Mouse (Mus musculus): ENCODE measurements at regions not wholly inside any gene's neighbourhood (a gene's known extent, or its start where the extent isn't known, plus 50 kb on each side); places are given as distances from the start of the nearest gene placed in this dataset.

DNA sequence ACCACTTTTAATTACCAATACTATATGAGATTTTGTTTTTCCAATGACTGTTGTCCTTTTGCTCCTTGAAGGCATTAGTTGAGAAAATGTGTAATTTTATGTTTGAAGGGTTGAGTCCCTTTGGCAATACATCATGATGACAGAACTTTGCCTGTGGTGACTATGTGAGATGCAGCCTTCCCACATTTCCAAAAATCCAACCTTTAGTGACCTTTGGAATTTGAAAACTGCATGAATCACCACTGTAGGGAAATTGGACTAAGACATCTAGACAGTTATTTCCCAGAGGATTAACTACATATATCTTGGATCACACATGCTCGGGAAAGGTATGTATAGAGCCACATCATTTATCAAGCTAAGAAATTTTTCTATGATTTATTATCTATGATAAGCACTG is 57.7 kb downstream of the Fbxo5 start:
- DNase-seq (ENCODE audit: inconsistent ontology term): peak; percentile 20

GRCm38 (mm10) chr10:5735141-5735540 is 70.3 kb downstream of the Fbxo5 start:
- no peak for DNase-seq (ENCODE audit: inconsistent ontology term)

DNA sequence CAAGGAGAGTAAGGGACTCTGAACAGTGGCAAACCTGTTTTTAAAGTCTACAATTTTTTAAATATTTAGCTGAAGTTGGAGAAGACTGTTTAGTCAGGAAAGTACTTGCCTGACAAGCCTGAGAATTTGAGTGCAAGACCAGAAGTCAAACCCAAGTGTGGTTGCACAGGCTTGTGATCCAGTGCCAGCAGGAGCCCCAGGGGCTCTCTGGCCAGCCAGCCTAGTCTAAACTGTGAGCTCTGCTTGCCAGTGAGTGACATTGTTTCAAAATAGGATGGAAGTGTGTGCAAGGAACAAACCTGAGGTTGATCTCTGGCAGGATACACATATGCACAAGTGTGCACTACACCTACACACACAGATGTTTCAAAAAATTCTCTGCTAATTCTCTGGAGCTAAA is 60.8 kb downstream of the Vip start:
- peak; percentile 12 for DNase-seq (ENCODE audit: inconsistent ontology term)

GRCm38 (mm10) chr10:5697457-5697856 is 58.4 kb downstream of the Vip start:
- DNase-seq (ENCODE audit: inconsistent ontology term): no peak

Measured in Muller cell, postnatal 12 days (primary cell).